Mouse (Mus musculus) limb, embryonic 14.5 days (tissue): Measurements from ENCODE around the gene Narfl. TPM values are rescaled to one million over a fixed set of nuclear protein-coding genes. Genes with fewer than 3 reads are reported as not detected.
"Not testable (repeated sequence)": the region's sequence is repeated elsewhere in the genome, so short reads cannot be mapped to it uniquely, and the experiment has no call there.

ENCODE experiments used
- ATAC-seq: fragments of 200-750 bp; cut with Nextera tagmentation; 2 replicates; pipeline ENCODE4 v1.8.0; 2017; ENCODE audit warnings: low read depth, moderate number of reproducible peaks, moderate TSS enrichment; ENCODE audit not compliant: low FRiP score
- DNase-seq: peaks from one replicate; pipeline ENCODE4 v3.0.0-alpha.2; 2015; ENCODE audit warnings: low spot score
- H3K27ac ChIP-seq: fragments of 300-500 bp; sonication (generic); replicated peaks from 2 replicates; pipeline ENCODE4 v1.5.1; 2014; ENCODE audit warnings: low read depth, mild to moderate bottlenecking, low read length, moderate library complexity, mixed read lengths
- H3K27me3 ChIP-seq: fragments of 300-500 bp; sonication (generic); 2 replicates; pipeline ENCODE4 v1.6.1; 2014; ENCODE audit warnings: low read length, mixed read lengths; ENCODE audit not compliant: control insufficient read depth, insufficient read depth
- H3K36me3 ChIP-seq: fragments of 300-500 bp; sonication (generic); 2 replicates; pipeline ENCODE4 v1.6.1; 2014; ENCODE audit warnings: mild to moderate bottlenecking, low read length, moderate library complexity, mixed read lengths; ENCODE audit not compliant: control insufficient read depth, insufficient read depth
- H3K4me1 ChIP-seq: fragments of 300-500 bp; sonication (generic); 2 replicates; pipeline ENCODE4 v1.6.1; 2014; ENCODE audit warnings: antibody characterized with exemption, low read length, mixed read lengths; ENCODE audit not compliant: control insufficient read depth, insufficient read depth
- H3K4me2 ChIP-seq: fragments of 300-500 bp; sonication (generic); replicated peaks from 2 replicates; pipeline ENCODE4 v1.6.1; 2014; ENCODE audit warnings: low read depth, mild to moderate bottlenecking, low read length, moderate library complexity; ENCODE audit not compliant: severe bottlenecking
- H3K4me3 ChIP-seq: fragments of 300-500 bp; sonication (generic); replicated peaks from 2 replicates; pipeline ENCODE4 v1.5.1; 2014; ENCODE audit warnings: low read length
- H3K9ac ChIP-seq: fragments of 300-500 bp; sonication (generic); 2 replicates; pipeline ENCODE4 v1.6.1; 2014; ENCODE audit warnings: mild to moderate bottlenecking, low read depth, low read length, moderate library complexity; ENCODE audit not compliant: severe bottlenecking
- H3K9me3 ChIP-seq: fragments of 300-500 bp; sonication (generic); 2 replicates; pipeline ENCODE4 v1.6.1; 2016; ENCODE audit warnings: low read length; ENCODE audit not compliant: control insufficient read depth
- POLR2A ChIP-seq: fragments of 200-500 bp; IDR thresholded peaks from 2 replicates; pipeline ENCODE4 v1.8.0; 2012; ENCODE audit warnings: inconsistent platforms, mild to moderate bottlenecking, moderate library complexity, borderline replicate concordance; ENCODE audit not compliant: insufficient read depth, insufficient read length; ENCODE audit errors: extremely low read depth
- WGBS: fragments of 180-500 bp; shearing (Covaris S2); extraction: QIAGEN DNeasy Blood & Tissue Kit; methylation state at CpG from one replicate; pipeline ENCODE4 v1.1.7; 2014; 5-methylcytosine and 5-hydroxymethylcytosine counted together
- polyA plus RNA-seq, 2 experiments: library from polyadenylated mRNA; depleted of rRNA in 1 of 2; stranded (reverse) in 1 of 2; unstranded in 1 of 2; fragments of >200 nt; fragmentation: Nextera tagmentation in 1 of 2; extraction: Ambion mirVana in 1 of 2; gene quantifications; 2 replicates each; pipeline versions ENCODE4 v1.2.1 to v1.2.3; 2012 to 2014

The Narfl gene
- polyA plus RNA-seq, 2 experiments = 24.2 to 24.9 TPM

GRCm38 (mm10) chr17:25732082-25732481 is 41.5 kb upstream of the Narfl start:
- no peak overlapping the region for H3K4me3 ChIP-seq
- H3K9ac ChIP-seq = no peak overlapping the region
- peaks cover 18% of the 10 kb centered on the region for H3K36me3 ChIP-seq
- ATAC-seq = no peak
- 18% methylated on average over 2 of the region's 2 CpGs for WGBS
- peak; percentile 63 for DNase-seq
- no peak overlapping the region for H3K4me2 ChIP-seq
- H3K4me1 ChIP-seq = peaks cover 6% of the 10 kb centered on the region
- no peak overlapping the region for H3K27ac ChIP-seq
- H3K9me3 ChIP-seq = no peaks in the 10 kb centered on the region
- H3K27me3 ChIP-seq = no peaks in the 10 kb centered on the region
- no peak for TF ChIP-seq POLR2A

GRCm38 (mm10) chr17:25735246-25735645 is 38.3 kb upstream of the Narfl start:
- peaks cover 10% of the 10 kb centered on the region for H3K36me3 ChIP-seq
- DNase-seq (no peak), ATAC-seq (no peak)
- H3K4me2 ChIP-seq = no peak overlapping the region
- no peaks in the 10 kb centered on the region for H3K4me1 ChIP-seq
- H3K27me3 ChIP-seq = no peaks in the 10 kb centered on the region
- no peak overlapping the region for H3K27ac ChIP-seq
- H3K4me3 ChIP-seq = no peak overlapping the region
- no peaks in the 10 kb centered on the region for H3K9me3 ChIP-seq
- H3K9ac ChIP-seq = no peak overlapping the region
- WGBS = 91% methylated on average over 5 of the region's 5 CpGs
- TF ChIP-seq POLR2A = no peak

GRCm38 (mm10) chr17:25735745-25736144 is 37.8 kb upstream of the Narfl start, which contains the start of gene Mslnl:
Gene Mslnl (plus strand): TSS chr17:25736042.
- DNase-seq (no peak), ATAC-seq (no peak)
- H3K27ac ChIP-seq = no peak within 1 kb of the TSS
- no peak within 1 kb of the TSS for H3K4me3 ChIP-seq
- no peaks in the 10 kb centered on the region for H3K27me3 ChIP-seq
- TF ChIP-seq POLR2A = no peak
- no peaks in the 10 kb centered on the region for H3K9me3 ChIP-seq
- no peak within 1 kb of the TSS for H3K9ac ChIP-seq
- peaks cover 5% of the 10 kb centered on the region; the same call in 1 of the 2 replicates for H3K36me3 ChIP-seq
- WGBS = 84% methylated on average over 3 of the region's 3 CpGs
- H3K4me1 ChIP-seq = no peaks in the 10 kb centered on the region
- H3K4me2 ChIP-seq = no peak within 1 kb of the TSS

- Histone ChIP-seq H3K4me2 (no peak overlapping the region), H3K4me1 (no peaks in the 10 kb centered on the region), H3K27me3 (no peaks in the 10 kb centered on the region), H3K36me3 (no peaks in the 10 kb centered on the region), H3K27ac (no peak overlapping the region), H3K4me3 (no peak overlapping the region), H3K9me3 (no peaks in the 10 kb centered on the region), H3K9ac (no peak overlapping the region)
- ATAC-seq (no peak), DNase-seq (no peak)
- 81% methylated on average over 7 of the region's 7 CpGs for WGBS
- no peak for TF ChIP-seq POLR2A
Measured at GRCm38 (mm10) chr17:25738861-25739260, 34.7 kb upstream of the Narfl start.

GRCm38 (mm10) chr17:25741471-25741870 is 32.1 kb upstream of the Narfl start:
- H3K36me3 ChIP-seq, H3K4me3 ChIP-seq, H3K27ac ChIP-seq, H3K9me3 ChIP-seq, H3K4me2 ChIP-seq, ATAC-seq, H3K9ac ChIP-seq, H3K27me3 ChIP-seq, DNase-seq, H3K4me1 ChIP-seq: not testable (repeated sequence)
- WGBS = 76% methylated on average over 12 of the region's 12 CpGs

GRCm38 (mm10) chr17:25743831-25744230 is 29.7 kb upstream of the Narfl start:
- no peaks in the 10 kb centered on the region for H3K4me1 ChIP-seq
- no peak for DNase-seq
- no peak for TF ChIP-seq POLR2A

More at GRCm38 (mm10) chr17:25743831-25744230, 29.7 kb upstream of the Narfl start:
- no peak overlapping the region for H3K9ac ChIP-seq
- H3K27ac ChIP-seq = no peak overlapping the region
- H3K36me3 ChIP-seq = no peaks in the 10 kb centered on the region
- H3K9me3 ChIP-seq = no peaks in the 10 kb centered on the region
- ATAC-seq = no peak
- H3K4me2 ChIP-seq = no peak overlapping the region
- no peaks in the 10 kb centered on the region for H3K27me3 ChIP-seq
- WGBS = 92% methylated on average over 9 of the region's 9 CpGs
- H3K4me3 ChIP-seq = no peak overlapping the region
